Mouse (Mus musculus): Measurements from ENCODE around the gene Tmem87a.

The Tmem87a gene

GRCm38 (mm10) chr2:120366501-120366900 is 37.4 kb downstream of the Tmem87a start:
- DNase-seq (ENCODE audit: low spot score): no peak

GRCm38 (mm10) chr2:120360425-120360824 is 43.5 kb downstream of the Tmem87a start:
- DNase-seq (ENCODE audit: low spot score): no peak

- DNase-seq (ENCODE audit: low spot score): peak; percentile 91
Measured at GRCm38 (mm10) chr2:120352682-120353646, 50.9 kb downstream of the Tmem87a start, which contains the start of gene Vps39. TSS of gene Vps39 (minus strand) at chr2:120353137.

GRCm38 (mm10) chr2:120351321-120351720 is 52.6 kb downstream of the Tmem87a start:
- DNase-seq (ENCODE audit: low spot score): peak; percentile 52

GRCm38 (mm10) chr2:120348120-120348519 is 55.8 kb downstream of the Tmem87a start:
- peak; percentile 42 for DNase-seq (ENCODE audit: low spot score)

GRCm38 (mm10) chr2:120341741-120342140 is 62.2 kb downstream of the Tmem87a start:
- DNase-seq (ENCODE audit: low spot score): no peak

GRCm38 (mm10) chr2:120337886-120338285 is 66.0 kb downstream of the Tmem87a start:
- no peak for DNase-seq (ENCODE audit: low spot score)

GRCm38 (mm10) chr2:120331575-120331974 is 72.3 kb downstream of the Tmem87a start:
- DNase-seq (ENCODE audit: low spot score): no peak

- no peak for DNase-seq (ENCODE audit: low spot score)
Measured at GRCm38 (mm10) chr2:120315077-120315476, 88.8 kb downstream of the Tmem87a start.

GRCm38 (mm10) chr2:120314487-120314886 is 89.4 kb downstream of the Tmem87a start:
- no peak for DNase-seq (ENCODE audit: low spot score)

GRCm38 (mm10) chr2:120313976-120314375 is 89.9 kb downstream of the Tmem87a start, which contains the start of gene Pla2g4f:
TSS of gene Pla2g4f (minus strand) at chr2:120314165.
- peak; percentile 74 for DNase-seq (ENCODE audit: low spot score)

GRCm38 (mm10) chr2:120312276-120312825 is 91.6 kb downstream of the Tmem87a start:
- peak; percentile 44 for DNase-seq (ENCODE audit: low spot score)
